Mouse (Mus musculus): Measurements from ENCODE around the gene Prdx5.

Gene Prdx5

GRCm38 (mm10) chr19:6909507-6910289 lies at the start of gene Prdx5, which contains the start of gene Trmt112:
Gene Prdx5 (minus strand): TSS chr19:6910106.
Gene Trmt112 (plus strand): TSS chr19:6909698.
- peak; percentile 93 for DNase-seq

GRCm38 (mm10) chr19:6956461-6956860 lies 46.6 kb upstream of the Prdx5 start:
- no peak for DNase-seq

GRCm38 (mm10) chr19:6955424-6955823 lies 45.5 kb upstream of the Prdx5 start:
- no peak for DNase-seq

GRCm38 (mm10) chr19:6954046-6954445 lies 44.1 kb upstream of the Prdx5 start:
- DNase-seq: peak; percentile 65

- peak; percentile 74 for DNase-seq
Measured at GRCm38 (mm10) chr19:6952712-6953037, 42.8 kb upstream of the Prdx5 start.

- peak; percentile 92 for DNase-seq
Measured at GRCm38 (mm10) chr19:6951994-6952711, 42.2 kb upstream of the Prdx5 start.

GRCm38 (mm10) chr19:6951381-6951968 lies 41.6 kb upstream of the Prdx5 start:
- DNase-seq: peak; percentile 98

- DNase-seq: peak; percentile 71
Measured at GRCm38 (mm10) chr19:6950613-6951153, 40.8 kb upstream of the Prdx5 start.

GRCm38 (mm10) chr19:6949951-6950350 lies 40.0 kb upstream of the Prdx5 start:
- no peak for DNase-seq

- no peak for DNase-seq
Measured at GRCm38 (mm10) chr19:6949532-6949931, 39.6 kb upstream of the Prdx5 start.

- DNase-seq: no peak
Measured at GRCm38 (mm10) chr19:6948186-6948585, 38.3 kb upstream of the Prdx5 start.

GRCm38 (mm10) chr19:6947742-6948141 lies 37.8 kb upstream of the Prdx5 start:
- no peak for DNase-seq

GRCm38 (mm10) chr19:6943709-6944108 lies 33.8 kb upstream of the Prdx5 start:
- DNase-seq: no peak

GRCm38 (mm10) chr19:6942764-6943163 lies 32.9 kb upstream of the Prdx5 start:
- DNase-seq: no peak

- DNase-seq: peak; percentile 98
Measured at GRCm38 (mm10) chr19:6942249-6942691, 32.4 kb upstream of the Prdx5 start, which contains the start of gene Gpr137. Gene Gpr137 (minus strand): TSS chr19:6942480.

- DNase-seq: peak; percentile 90
Measured at GRCm38 (mm10) chr19:6941372-6942248, 31.7 kb upstream of the Prdx5 start, which contains the start of gene Bad. Gene Bad (plus strand): TSS chr19:6941861.

- DNase-seq: peak; percentile 37
Measured at GRCm38 (mm10) chr19:6940396-6941351, 30.8 kb upstream of the Prdx5 start.

- DNase-seq: no peak
Measured at GRCm38 (mm10) chr19:6939106-6940002, 29.4 kb upstream of the Prdx5 start.

- DNase-seq: peak; percentile 38
Measured at GRCm38 (mm10) chr19:6937541-6938465, 27.9 kb upstream of the Prdx5 start.

All from kidney, adult 11 months (tissue).